Mouse (Mus musculus) MEL (cell line): ENCODE results near the gene Prkch. TPM values are rescaled to one million over a fixed set of nuclear protein-coding genes. Genes with fewer than 3 reads are reported as not detected.

ENCODE experiments used
- DNase-seq: peaks from one replicate; pipeline ENCODE4 v3.0.0; 2011; ENCODE audit warnings: low read depth, low spot score
- H3K27ac ChIP-seq: 2 replicates; pipeline ENCODE4 v1.5.1; 2012; ENCODE audit warnings: low read depth, mild to moderate bottlenecking, control low read depth, low read length, moderate library complexity; ENCODE audit not compliant: control insufficient read depth
- H3K27me3 ChIP-seq, 2 experiments: fragments of 150-350 bp in 1 of 2; sonication (generic) in 1 of 2; 2 replicates each; pipeline ENCODE4 v1.6.1; 2012; ENCODE audit warnings: low read length in 2 of 2, mild to moderate bottlenecking in 2 of 2, improper control_type of control experiment in 1 of 2, moderate library complexity in 1 of 2; ENCODE audit not compliant: insufficient read depth in 2 of 2, control insufficient read depth in 1 of 2
- H3K36me3 ChIP-seq, 2 experiments: 2 replicates each; pipeline ENCODE4 v1.6.1; 2012 to 2014; ENCODE audit warnings: low read length in 2 of 2, improper control_type of control experiment in 1 of 2, inconsistent platforms in 1 of 2, mild to moderate bottlenecking in 1 of 2; ENCODE audit not compliant: insufficient read depth in 2 of 2, control insufficient read depth in 1 of 2
- H3K4me1 ChIP-seq, 2 experiments: fragments of 150-350 bp in 1 of 2; sonication (generic) in 1 of 2; 2 replicates each; pipeline ENCODE4 v1.6.1; 2012; ENCODE audit warnings: low read length in 2 of 2, improper control_type of control experiment in 1 of 2, mild to moderate bottlenecking in 1 of 2; ENCODE audit not compliant: insufficient read depth in 2 of 2, control insufficient read depth in 1 of 2
- H3K4me3 ChIP-seq, 2 experiments: fragments of 150-350 bp in 1 of 2; sonication (generic) in 1 of 2; 2 replicates each; pipeline ENCODE4 v1.5.1; 2012; ENCODE audit warnings: low read depth in 2 of 2, low read length in 2 of 2, mild to moderate bottlenecking in 2 of 2, moderate library complexity in 2 of 2, control low read depth in 1 of 2, improper control_type of control experiment in 1 of 2; ENCODE audit not compliant: control insufficient read depth in 1 of 2, insufficient read depth in 1 of 2
- H3K79me2 ChIP-seq: 2 replicates; pipeline ENCODE4 v1.6.1; 2012; ENCODE audit warnings: mild to moderate bottlenecking, low read length, moderate library complexity; ENCODE audit not compliant: control insufficient read depth, poor library complexity, insufficient read depth
- H3K9ac ChIP-seq: 2 replicates; pipeline ENCODE4 v1.6.1; 2012; ENCODE audit warnings: low read depth, mild to moderate bottlenecking, control low read depth, low read length, moderate library complexity; ENCODE audit not compliant: control insufficient read depth, poor library complexity, severe bottlenecking
- H3K9me3 ChIP-seq: fragments of 150-350 bp; sonication (generic); replicated peaks from 2 replicates; pipeline ENCODE4 v1.6.1; 2012; ENCODE audit warnings: mild to moderate bottlenecking, low read length, improper control_type of control experiment, moderate library complexity; ENCODE audit not compliant: insufficient read depth
- BHLHE40 ChIP-seq: IDR thresholded peaks from 2 replicates; pipeline ENCODE4 v1.6.1; 2012; ENCODE audit warnings: low read depth, mild to moderate bottlenecking, inconsistent platforms, low read length, improper control_type of control experiment, borderline replicate concordance
- CHD2 ChIP-seq: IDR thresholded peaks from 2 replicates; pipeline ENCODE4 v1.6.1; 2011; ENCODE audit warnings: low read length, improper control_type of control experiment
- CTCF ChIP-seq, 3 experiments: IDR thresholded peaks in 2 of 3; conservative IDR thresholded peaks in 1 of 3; 2 replicates each; pipeline ENCODE4 v1.5.1; 2011 to 2012; ENCODE audit warnings: low read length in 3 of 3, low read depth in 2 of 3, mild to moderate bottlenecking in 2 of 3, improper control_type of control experiment in 1 of 3, inconsistent platforms in 1 of 3, mixed read lengths in 1 of 3, moderate library complexity in 1 of 3; ENCODE audit not compliant: control insufficient read depth in 1 of 3, insufficient read depth in 1 of 3, poor library complexity in 1 of 3, severe bottlenecking in 1 of 3
- ELF1 ChIP-seq: IDR thresholded peaks from 2 replicates; pipeline ENCODE4 v1.6.1; 2014; ENCODE audit warnings: low read depth, mild to moderate bottlenecking, inconsistent platforms, low read length, improper control_type of control experiment, moderate library complexity
- EP300 ChIP-seq, 2 experiments: IDR thresholded peaks; 2 replicates each; pipeline ENCODE4 v1.6.1; 2011; ENCODE audit warnings: improper control_type of control experiment in 2 of 2, low read length in 2 of 2, low read depth in 1 of 2, mild to moderate bottlenecking in 1 of 2
- ETS1 ChIP-seq: IDR thresholded peaks from 2 replicates; pipeline ENCODE4 v1.6.1; 2012; ENCODE audit warnings: low read depth, mild to moderate bottlenecking, inconsistent platforms, low read length, improper control_type of control experiment, moderate library complexity
- GATA1 ChIP-seq: IDR thresholded peaks from 2 replicates; pipeline ENCODE4 v1.6.1; 2011; ENCODE audit warnings: low read depth, low read length, improper control_type of control experiment
- MAX ChIP-seq: IDR thresholded peaks from 2 replicates; pipeline ENCODE4 v1.6.1; 2011; ENCODE audit warnings: low read length, improper control_type of control experiment
- MEF2A ChIP-seq: IDR thresholded peaks from 2 replicates; pipeline ENCODE4 v1.6.1; 2014; ENCODE audit warnings: low read depth, mild to moderate bottlenecking, inconsistent platforms, low read length, improper control_type of control experiment; ENCODE audit not compliant: poor library complexity, insufficient replicate concordance, severe bottlenecking; ENCODE audit errors: extremely low read depth
- MYC ChIP-seq: IDR thresholded peaks from 2 replicates; pipeline ENCODE4 v1.6.1; 2011; ENCODE audit warnings: low read depth, mild to moderate bottlenecking, low read length, improper control_type of control experiment, moderate library complexity
- POLR2A ChIP-seq, 2 experiments: IDR thresholded peaks; 2 replicates each; pipeline ENCODE4 v1.6.1; 2011 to 2012; ENCODE audit warnings: low read length in 2 of 2, mild to moderate bottlenecking in 2 of 2, control low read depth in 1 of 2, improper control_type of control experiment in 1 of 2, low read depth in 1 of 2, moderate library complexity in 1 of 2; ENCODE audit not compliant: control insufficient read depth in 1 of 2, insufficient read depth in 1 of 2, poor library complexity in 1 of 2
- RAD21 ChIP-seq: IDR thresholded peaks from 2 replicates; pipeline ENCODE4 v1.6.1; 2011; ENCODE audit warnings: mild to moderate bottlenecking, low read depth, low read length, improper control_type of control experiment
- SIN3A ChIP-seq: IDR thresholded peaks from 2 replicates; pipeline ENCODE4 v1.6.1; 2012; ENCODE audit warnings: low read length, improper control_type of control experiment, inconsistent platforms
- SMC3 ChIP-seq: IDR thresholded peaks from 2 replicates; pipeline ENCODE4 v1.6.1; 2011; ENCODE audit warnings: low read depth, low read length, improper control_type of control experiment
- TCF12 ChIP-seq: IDR thresholded peaks from 2 replicates; pipeline ENCODE4 v1.6.1; 2014; ENCODE audit warnings: low read depth, mild to moderate bottlenecking, inconsistent platforms, low read length, improper control_type of control experiment, moderate library complexity
- USF1 ChIP-seq: IDR thresholded peaks from 2 replicates; pipeline ENCODE4 v1.6.1; 2014; ENCODE audit warnings: low read depth, mild to moderate bottlenecking, inconsistent platforms, low read length, improper control_type of control experiment, moderate library complexity
- ZKSCAN1 ChIP-seq: IDR thresholded peaks from 2 replicates; pipeline ENCODE4 v1.6.1; 2012; ENCODE audit warnings: low read depth, mild to moderate bottlenecking, inconsistent platforms, low read length, improper control_type of control experiment, moderate library complexity
- ZNF384 ChIP-seq: IDR thresholded peaks from 2 replicates; pipeline ENCODE4 v1.6.1; 2012; ENCODE audit warnings: low read depth, mild to moderate bottlenecking, inconsistent platforms, low read length, improper control_type of control experiment
- polyA plus RNA-seq, 2 experiments: library from polyadenylated mRNA; stranded (reverse) in 1 of 2; unstranded in 1 of 2; fragments of >175 nt in 1 of 2; fragments of >200 nt in 1 of 2; gene quantifications; 2 replicates each; pipeline versions ENCODE4 v1.2.1 to v1.2.4; 2012; ENCODE audit warnings: low replicate concordance in 2 of 2, low read depth in 1 of 2; ENCODE audit not compliant: insufficient read length in 2 of 2, insufficient read depth in 1 of 2, missing spikeins in 1 of 2
- total RNA-seq: library from RNA; depleted of rRNA; stranded (reverse); fragments of 300-350 nt; gene quantifications from 2 replicates; pipeline ENCODE4 v1.2.3, GENCODE M21; 2012

The Prkch gene
- total and polyA plus RNA-seq, 3 experiments = not detected

DNA sequence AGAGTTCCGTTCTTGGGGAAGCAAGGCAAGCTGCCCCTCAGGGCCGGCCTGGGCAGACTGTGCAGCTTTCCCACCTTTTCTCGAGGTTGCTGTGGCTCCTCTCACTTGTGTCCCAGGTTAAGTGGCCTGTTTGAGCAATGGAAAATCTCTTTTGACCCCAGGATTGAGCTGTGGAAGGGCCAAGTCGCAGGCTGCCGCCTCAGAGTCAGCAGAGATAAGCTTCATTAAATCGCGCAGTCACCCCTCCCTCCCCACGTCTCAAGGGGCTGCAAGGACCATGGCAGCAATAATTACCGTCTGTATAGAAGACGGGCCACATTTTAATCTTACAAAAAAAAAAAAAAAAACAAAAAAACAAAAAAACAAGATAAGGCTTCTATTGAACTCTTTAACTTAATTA, 20.4 kb upstream of the Prkch start:
- DNase-seq = peak; percentile 42
- TF ChIP-seq ELF1 (no peak), BHLHE40 (no peak), USF1 (no peak), MYC (no peak), TCF12 (no peak), GATA1 (no peak), ETS1 (no peak), SIN3A (no peak), ZNF384 (no peak), POLR2A (IDR thresholded peaks at IDR 0.05; ENCODE audit: control insufficient read depth in 1 of 2, insufficient read depth in 1 of 2, low read depth in 1 of 2, low read length in 2 of 2, poor library complexity in 1 of 2) (no peak), CHD2 (no peak), EP300 (IDR thresholded peaks at IDR 0.05; ENCODE audit: low read depth in 1 of 2, low read length in 2 of 2) (no peak), MEF2A (no peak)

DNA sequence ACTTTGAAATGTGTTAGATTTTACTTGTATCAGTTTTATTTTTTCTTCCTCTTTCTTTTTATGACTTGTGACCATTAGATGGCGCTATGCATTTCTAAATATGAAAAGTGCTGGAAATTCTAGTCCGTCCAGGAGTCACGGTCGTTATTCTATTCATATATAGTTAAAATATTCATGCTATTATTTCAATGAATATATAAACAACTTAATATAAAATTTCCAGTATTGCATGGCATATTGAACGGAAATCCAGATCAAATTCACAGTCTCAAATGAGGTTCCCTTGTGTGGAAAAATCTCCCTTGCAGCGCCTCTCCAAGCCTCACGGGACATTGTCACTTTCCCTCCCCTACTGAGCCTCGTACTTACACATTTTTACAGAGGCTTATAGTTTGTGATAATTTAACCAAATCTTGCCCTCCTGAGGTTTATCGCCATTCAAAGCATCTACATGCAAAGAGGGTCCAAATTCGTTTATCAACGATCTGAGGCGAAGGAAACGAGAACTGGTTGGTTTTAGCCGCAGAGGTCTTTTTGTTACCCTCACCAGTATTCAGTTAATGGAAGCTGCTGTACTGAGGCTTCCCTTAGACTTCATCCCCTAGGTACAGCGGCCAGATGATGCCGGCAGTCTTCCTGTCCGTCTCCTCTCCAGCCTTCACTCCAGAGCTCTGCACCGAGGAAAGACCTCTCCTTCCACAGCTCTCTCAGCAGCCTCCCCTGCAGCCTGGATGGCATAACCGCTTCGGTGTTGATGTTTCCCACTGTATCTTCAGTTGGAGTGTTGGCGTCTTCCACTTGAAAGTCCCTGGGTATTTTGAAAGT, 19.6 kb upstream of the Prkch start:
- peak; percentile 70 for DNase-seq
- Histone ChIP-seq H3K27me3 (no peaks in the 10 kb centered on the region), H3K4me1 (0 out of 4 replicates have a peak, but pooled peaks cover 0 to 3% of the 10 kb centered on the region in 2 experiments), H3K79me2 (no peaks in the 10 kb centered on the region), H3K9me3 (no peaks in the 10 kb centered on the region), H3K27ac (no peak overlapping the region), H3K9ac (no peak overlapping the region)
- TF ChIP-seq CTCF (IDR thresholded peaks at IDR 0.05 in 2 of 3, conservative IDR thresholded peaks at IDR 0.05 in 1 of 3; ENCODE audit: control insufficient read depth in 1 of 3, insufficient read depth in 1 of 3, low read depth in 2 of 3, low read length in 3 of 3, poor library complexity in 1 of 3, severe bottlenecking in 1 of 3) (peak in 2 of 3 experiments; percentile 25 to 70; a peak in 4 of 6 replicates), RAD21 (peak; percentile 70), SMC3 (peak; percentile 53), MAX (no peak), TCF12 (no peak), ZKSCAN1 (no peak)
- TF ChIP-seq, all 39 proteins: peak for 3
- Histone ChIP-seq H3K36me3 (no peaks in the 10 kb centered on the region; a peak in 1 of 4 replicates), H3K4me3 (0 out of 4 replicates have a peak overlapping the region, but pooled peaks of 1 of the 2 experiments have one; percentile 24)

More for the DNA sequence above, 20.4 kb upstream of the Prkch start:
- Histone ChIP-seq H3K27me3 (no peaks in the 10 kb centered on the region), H3K9ac (peak overlapping the region; percentile 22; the same call in 1 of the 2 replicates), H3K27ac (no peak overlapping the region), H3K79me2 (no peaks in the 10 kb centered on the region), H3K4me1 (0 out of 4 replicates have a peak, but pooled peaks cover 0 to 3% of the 10 kb centered on the region in 2 experiments), H3K36me3 (no peaks in the 10 kb centered on the region; a peak in 1 of 4 replicates), H3K4me3 (peak overlapping the region in 1 of 2 experiments; percentile 19; a peak in 1 of 4 replicates), H3K9me3 (no peaks in the 10 kb centered on the region)
